Mouse (Mus musculus) hindbrain, embryonic 16.5 days (tissue): ENCODE measurements at regions not wholly inside any gene's neighbourhood (a gene's known extent, or its start where the extent isn't known, plus 50 kb on each side); places are given as distances from the start of the nearest gene placed in this dataset.

Source experiments
- ATAC-seq: fragments of 200-750 bp; cut with Nextera tagmentation; 2 replicates; pipeline ENCODE4 v1.8.0; 2017; ENCODE audit warnings: moderate TSS enrichment, moderate library complexity
- H3K27ac ChIP-seq: fragments of 300-500 bp; sonication (generic); 2 replicates; pipeline ENCODE4 v1.5.1; 2014; ENCODE audit warnings: low read depth, mild to moderate bottlenecking, control low read depth, low read length, moderate library complexity
- H3K27me3 ChIP-seq: fragments of 300-500 bp; sonication (generic); replicated peaks from 2 replicates; pipeline ENCODE4 v1.6.1; 2014; ENCODE audit warnings: low read length; ENCODE audit not compliant: control insufficient read depth, insufficient read depth
- H3K36me3 ChIP-seq: fragments of 300-500 bp; sonication (generic); 2 replicates; pipeline ENCODE4 v1.6.1; 2014; ENCODE audit warnings: mild to moderate bottlenecking, low read length, moderate library complexity, mixed read lengths; ENCODE audit not compliant: control insufficient read depth, insufficient read depth
- H3K4me1 ChIP-seq: fragments of 300-500 bp; sonication (generic); 2 replicates; pipeline ENCODE4 v1.6.1; 2014; ENCODE audit warnings: low read depth, low read length; ENCODE audit not compliant: control insufficient read depth, insufficient read depth
- H3K4me2 ChIP-seq: fragments of 300-500 bp; sonication (generic); 2 replicates; pipeline ENCODE4 v1.6.1; 2014; ENCODE audit warnings: mild to moderate bottlenecking, low read length, control low read depth, moderate library complexity
- H3K4me3 ChIP-seq: fragments of 300-500 bp; sonication (generic); 2 replicates; pipeline ENCODE4 v1.5.1; 2014; ENCODE audit warnings: mild to moderate bottlenecking, low read length, control low read depth, moderate library complexity
- H3K9ac ChIP-seq: fragments of 300-500 bp; sonication (generic); 2 replicates; pipeline ENCODE4 v1.6.1; 2014; ENCODE audit warnings: low read depth, mild to moderate bottlenecking, control low read depth, low read length, moderate library complexity
- H3K9me3 ChIP-seq: fragments of 300-500 bp; sonication (generic); 2 replicates; pipeline ENCODE4 v1.6.1; 2014; ENCODE audit warnings: mild to moderate bottlenecking, low read length, moderate library complexity; ENCODE audit not compliant: control insufficient read depth
- WGBS: fragments of 180-500 bp; shearing (Covaris S2); extraction: QIAGEN DNeasy Blood & Tissue Kit; methylation state at CpG from one replicate; pipeline ENCODE4 v1.1.7; 2014; 5-methylcytosine and 5-hydroxymethylcytosine counted together

DNA sequence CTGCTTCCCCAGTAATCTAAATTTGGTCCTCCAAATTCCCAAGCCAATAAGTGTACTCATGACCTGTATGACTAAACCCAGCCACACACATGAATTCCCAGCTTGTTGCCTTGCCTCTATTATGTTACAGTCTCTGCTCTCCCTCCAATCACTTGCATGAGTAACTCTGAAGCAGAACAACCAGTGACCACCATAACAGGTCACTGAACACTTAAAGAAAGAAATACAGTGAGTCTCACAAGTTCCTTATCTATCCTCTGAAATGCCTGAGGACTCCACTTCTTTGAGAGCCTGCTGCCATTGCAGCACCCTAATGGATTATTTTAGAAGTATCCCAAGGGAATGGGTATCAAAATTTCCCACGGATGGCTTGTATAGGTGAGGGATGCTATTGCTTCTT is 909.7 kb downstream of the Sorcs3 start:
- no peaks in the 10 kb centered on the region for H3K4me1 ChIP-seq
- no peaks in the 10 kb centered on the region for H3K27me3 ChIP-seq
- no peak overlapping the region for H3K27ac ChIP-seq
- WGBS, result 28% methylated on average over 1 of the region's 1 CpGs
- H3K9me3 ChIP-seq, result no peaks in the 10 kb centered on the region
- H3K9ac ChIP-seq, result no peak overlapping the region
- no peak for ATAC-seq
- H3K4me2 ChIP-seq, result no peak overlapping the region
- H3K36me3 ChIP-seq, result no peaks in the 10 kb centered on the region
- no peak overlapping the region for H3K4me3 ChIP-seq

DNA sequence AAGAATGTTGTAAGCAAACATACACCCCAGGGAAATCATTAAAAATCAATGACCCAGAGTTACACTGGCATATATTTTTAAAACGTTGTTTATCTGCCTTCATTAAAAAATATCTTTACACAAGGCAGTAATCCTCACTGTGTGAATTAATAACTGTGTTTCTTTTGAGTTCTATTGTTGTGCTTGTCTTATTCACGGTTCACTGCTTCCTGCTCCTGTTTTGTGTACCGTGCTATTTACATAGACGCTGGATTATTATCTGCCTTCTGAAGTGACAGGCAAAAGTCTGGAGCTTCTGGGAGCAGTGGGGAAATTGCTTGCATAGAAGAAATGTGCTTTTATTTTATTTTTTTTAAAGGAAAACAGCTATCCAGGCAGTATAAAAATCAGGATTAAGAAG is 925.8 kb downstream of the Sorcs3 start:
- ATAC-seq, result no peak
- Histone ChIP-seq H3K9ac (no peak overlapping the region), H3K4me2 (no peak overlapping the region), H3K4me1 (no peaks in the 10 kb centered on the region), H3K27ac (no peak overlapping the region), H3K4me3 (no peak overlapping the region), H3K9me3 (no peaks in the 10 kb centered on the region), H3K27me3 (no peaks in the 10 kb centered on the region), H3K36me3 (no peaks in the 10 kb centered on the region)
- 15% methylated on average over 4 of the region's 4 CpGs for WGBS

- Histone ChIP-seq H3K4me2 (no peak overlapping the region), H3K36me3 (no peaks in the 10 kb centered on the region), H3K27me3 (no peaks in the 10 kb centered on the region), H3K9ac (no peak overlapping the region), H3K4me1 (no peaks in the 10 kb centered on the region), H3K4me3 (no peak overlapping the region), H3K27ac (no peak overlapping the region), H3K9me3 (no peaks in the 10 kb centered on the region)
- 82% methylated on average over 2 of the region's 2 CpGs for WGBS
- no peak for ATAC-seq
Measured at GRCm38 (mm10) chr19:49172078-49172477, 966.3 kb downstream of the Sorcs3 start.

DNA sequence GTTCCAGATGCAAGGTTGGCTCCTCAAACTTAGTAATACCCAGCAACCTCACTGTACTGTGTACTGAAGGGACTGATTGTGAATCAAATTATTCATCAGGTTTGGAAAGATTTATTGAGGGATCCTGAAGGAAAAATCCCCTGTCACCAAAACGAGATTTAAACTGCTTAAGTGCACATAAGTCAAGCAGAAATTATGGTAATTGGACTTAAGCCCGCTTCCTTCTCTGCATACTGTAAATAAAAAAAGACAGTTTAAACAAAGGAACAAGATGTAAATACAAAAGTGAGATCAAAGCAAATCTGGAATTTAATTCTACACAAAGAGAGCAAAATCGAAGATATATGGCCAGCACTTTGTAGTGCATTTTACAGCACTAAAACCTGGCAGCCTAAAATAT is 1002.1 kb downstream of the Sorcs3 start:
- no peaks in the 10 kb centered on the region for H3K4me1 ChIP-seq
- no peak for ATAC-seq
- no peaks in the 10 kb centered on the region for H3K9me3 ChIP-seq
- H3K36me3 ChIP-seq, result no peaks in the 10 kb centered on the region
- H3K4me3 ChIP-seq, result no peak overlapping the region
- H3K27me3 ChIP-seq, result no peaks in the 10 kb centered on the region
- WGBS, result 56% methylated on average over 3 of the region's 3 CpGs
- no peak overlapping the region for H3K9ac ChIP-seq
- no peak overlapping the region for H3K27ac ChIP-seq
- H3K4me2 ChIP-seq, result no peak overlapping the region

- no peaks in the 10 kb centered on the region for H3K27me3 ChIP-seq
- no peaks in the 10 kb centered on the region for H3K9me3 ChIP-seq
- no peak overlapping the region for H3K9ac ChIP-seq
- H3K4me1 ChIP-seq, result no peaks in the 10 kb centered on the region
- no peak overlapping the region for H3K4me3 ChIP-seq
- no peak overlapping the region for H3K27ac ChIP-seq
- no peak for ATAC-seq
- 65% methylated on average over 2 of the region's 2 CpGs for WGBS
- no peaks in the 10 kb centered on the region for H3K36me3 ChIP-seq
- H3K4me2 ChIP-seq, result no peak overlapping the region
Measured at GRCm38 (mm10) chr19:49242601-49243000, 1036.8 kb downstream of the Sorcs3 start.

GRCm38 (mm10) chr19:49245114-49245714 is 1039.4 kb downstream of the Sorcs3 start:
- ATAC-seq, result no peak
- WGBS, result 42% methylated on average over 3 of the region's 3 CpGs
- Histone ChIP-seq H3K4me1 (no peaks in the 10 kb centered on the region), H3K4me3 (no peak overlapping the region), H3K27ac (no peak overlapping the region), H3K27me3 (no peaks in the 10 kb centered on the region), H3K36me3 (no peaks in the 10 kb centered on the region), H3K9ac (no peak overlapping the region), H3K9me3 (no peaks in the 10 kb centered on the region), H3K4me2 (no peak overlapping the region)

GRCm38 (mm10) chr19:49264616-49265015 is 1058.8 kb downstream of the Sorcs3 start:
- ATAC-seq, result no peak
- 43% methylated on average over 1 of the region's 1 CpGs for WGBS
- H3K9me3 ChIP-seq, result no peaks in the 10 kb centered on the region
- H3K4me1 ChIP-seq, result no peaks in the 10 kb centered on the region
- H3K27me3 ChIP-seq, result no peaks in the 10 kb centered on the region; the same call in 1 of the 2 replicates
- no peak overlapping the region for H3K9ac ChIP-seq
- H3K27ac ChIP-seq, result no peak overlapping the region
- H3K4me2 ChIP-seq, result no peak overlapping the region
- no peaks in the 10 kb centered on the region for H3K36me3 ChIP-seq
- no peak overlapping the region for H3K4me3 ChIP-seq

- no peaks in the 10 kb centered on the region for H3K36me3 ChIP-seq
- H3K4me1 ChIP-seq, result no peaks in the 10 kb centered on the region
- WGBS, result 67% methylated on average over 8 of the region's 8 CpGs
- H3K9me3 ChIP-seq, result no peaks in the 10 kb centered on the region
- no peak for ATAC-seq
- H3K27ac ChIP-seq, result no peak overlapping the region
- H3K9ac ChIP-seq, result no peak overlapping the region
- no peak overlapping the region for H3K4me3 ChIP-seq
- H3K4me2 ChIP-seq, result no peak overlapping the region
- H3K27me3 ChIP-seq, result no peaks in the 10 kb centered on the region; the same call in 1 of the 2 replicates
Measured at GRCm38 (mm10) chr19:49267864-49268480, 1062.1 kb downstream of the Sorcs3 start.

DNA sequence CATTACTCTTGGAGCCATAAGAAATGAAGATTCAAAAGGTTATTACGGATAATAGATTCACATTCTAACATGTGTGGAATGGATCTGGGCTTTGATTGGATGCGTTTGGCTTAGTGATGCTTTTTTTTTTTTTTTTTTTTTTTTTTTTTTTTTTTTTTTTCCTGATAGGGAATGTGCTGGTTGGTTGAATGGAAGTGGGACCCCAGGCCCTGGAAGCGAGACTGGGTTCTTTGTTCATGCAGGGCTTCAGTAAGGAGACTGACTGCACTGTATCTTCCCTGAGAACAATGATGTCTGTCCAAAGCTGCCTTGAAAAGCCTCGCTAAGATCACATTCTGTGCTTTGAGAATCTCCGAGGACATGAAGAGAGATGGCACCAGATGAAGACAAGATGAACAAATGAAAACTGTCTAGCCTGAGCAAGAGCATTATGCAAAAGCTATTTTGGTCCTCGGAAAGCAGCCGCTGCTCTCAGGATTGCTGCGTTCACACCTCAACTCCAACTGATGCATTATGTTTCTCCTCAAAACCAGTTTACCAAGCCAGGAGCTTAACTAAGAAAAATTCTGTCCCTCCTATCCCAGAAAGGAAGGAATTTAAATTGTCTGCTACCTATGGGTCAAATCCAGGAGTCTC is 1076.9 kb downstream of the Sorcs3 start:
- H3K4me2 ChIP-seq, result 0 out of 2 replicates have a peak overlapping the region, but pooled peaks have one; percentile 8
- no peaks in the 10 kb centered on the region for H3K4me1 ChIP-seq
- no peaks in the 10 kb centered on the region for H3K36me3 ChIP-seq
- 30% methylated on average over 8 of the region's 8 CpGs for WGBS
- no peak for ATAC-seq
- no peak overlapping the region for H3K4me3 ChIP-seq
- no peaks in the 10 kb centered on the region for H3K27me3 ChIP-seq
- no peak overlapping the region for H3K27ac ChIP-seq
- H3K9ac ChIP-seq, result no peak overlapping the region
- no peaks in the 10 kb centered on the region for H3K9me3 ChIP-seq
